Mouse (Mus musculus) intestine, embryonic 14.5 days (tissue): ENCODE data around the gene Pigv. TPM values are rescaled to one million over a fixed set of nuclear protein-coding genes. Genes with fewer than 3 reads are reported as not detected.
"Not testable (repeated sequence)": the region's sequence is repeated elsewhere in the genome, so short reads cannot be mapped to it uniquely, and the experiment has no call there.

Source experiments
- ATAC-seq: fragments of 200-750 bp; cut with Nextera tagmentation; replicated peaks from 2 replicates; pipeline ENCODE4 v1.8.0; 2017; ENCODE audit warnings: low read depth, moderate number of reproducible peaks, moderate TSS enrichment, moderate library complexity; ENCODE audit not compliant: low FRiP score, low TSS enrichment
- DNase-seq: peaks from one replicate; pipeline ENCODE4 v3.0.0-alpha.2; 2018; ENCODE audit warnings: low spot score
- H3K27ac ChIP-seq: fragments of 300-500 bp; sonication (generic); 2 replicates; pipeline ENCODE4 v1.5.1; 2014; ENCODE audit warnings: low read depth, mild to moderate bottlenecking, control low read depth
- H3K27me3 ChIP-seq: fragments of 300-500 bp; sonication (generic); replicated peaks from 2 replicates; pipeline ENCODE4 v1.6.1; 2014; ENCODE audit warnings: low read length, control low read depth; ENCODE audit not compliant: control insufficient read depth, insufficient read depth
- H3K36me3 ChIP-seq: fragments of 300-500 bp; sonication (generic); 2 replicates; pipeline ENCODE4 v1.6.1; 2014; ENCODE audit warnings: low read length, control low read depth; ENCODE audit not compliant: control insufficient read depth, insufficient read depth
- H3K4me1 ChIP-seq: fragments of 300-500 bp; sonication (generic); replicated peaks from 2 replicates; pipeline ENCODE4 v1.6.1; 2014; ENCODE audit warnings: low read length, control low read depth, mixed read lengths; ENCODE audit not compliant: control insufficient read depth, insufficient read depth
- H3K4me2 ChIP-seq: fragments of 300-500 bp; sonication (generic); 2 replicates; pipeline ENCODE4 v1.6.1; 2014; ENCODE audit warnings: low read length
- H3K4me3 ChIP-seq: fragments of 300-500 bp; sonication (generic); 2 replicates; pipeline ENCODE4 v1.5.1; 2014; ENCODE audit warnings: low read depth, low read length, control low read depth, mixed read lengths
- H3K9ac ChIP-seq: fragments of 300-500 bp; sonication (generic); 2 replicates; pipeline ENCODE4 v1.6.1; 2014; ENCODE audit warnings: mild to moderate bottlenecking, low read length
- H3K9me3 ChIP-seq: fragments of 300-500 bp; sonication (generic); 2 replicates; pipeline ENCODE4 v1.6.1; 2016; ENCODE audit warnings: low read length, control low read depth; ENCODE audit not compliant: control insufficient read depth
- WGBS: fragments of 180-500 bp; shearing (Covaris S2); extraction: QIAGEN DNeasy Blood & Tissue Kit; methylation state at CpG from one replicate; pipeline ENCODE4 v1.1.7; 2014; 5-methylcytosine and 5-hydroxymethylcytosine counted together
- polyA plus RNA-seq: library from polyadenylated mRNA; unstranded; fragments of >200 nt; fragmentation: Nextera tagmentation; extraction: Ambion mirVana; gene quantifications from 2 replicates; pipeline ENCODE4 v1.2.1, GENCODE M21; 2014

Pigv gene
- polyA plus RNA-seq, 1 experiment from 2014 or later, result 14.4 TPM

- H3K4me1 ChIP-seq, result peaks cover 37% of the 10 kb centered on the region
- DNase-seq (no peak), ATAC-seq (no peak)
- H3K9ac ChIP-seq, result no peak overlapping the region
- no peak overlapping the region for H3K27ac ChIP-seq
- WGBS, result 19% methylated on average over 4 of the region's 4 CpGs
- no peaks in the 10 kb centered on the region for H3K9me3 ChIP-seq
- H3K27me3 ChIP-seq, result no peaks in the 10 kb centered on the region
- no peak overlapping the region for H3K4me2 ChIP-seq
- no peak overlapping the region for H3K4me3 ChIP-seq
- H3K36me3 ChIP-seq, result peaks cover 5% of the 10 kb centered on the region; the same call in 1 of the 2 replicates
Observed at GRCm38 (mm10) chr4:133656997-133657396, 15.4 kb downstream of the Pigv start.

- Histone ChIP-seq H3K27ac (no peak overlapping the region), H3K4me1 (peaks cover 35% of the 10 kb centered on the region), H3K9ac (no peak overlapping the region), H3K9me3 (no peaks in the 10 kb centered on the region), H3K4me3 (no peak overlapping the region), H3K36me3 (no peaks in the 10 kb centered on the region), H3K27me3 (no peaks in the 10 kb centered on the region), H3K4me2 (no peak overlapping the region)
- ATAC-seq (no peak), DNase-seq (no peak)
- WGBS, result 51% methylated on average over 4 of the region's 4 CpGs
Observed at GRCm38 (mm10) chr4:133656294-133656693, 16.2 kb downstream of the Pigv start.

DNA sequence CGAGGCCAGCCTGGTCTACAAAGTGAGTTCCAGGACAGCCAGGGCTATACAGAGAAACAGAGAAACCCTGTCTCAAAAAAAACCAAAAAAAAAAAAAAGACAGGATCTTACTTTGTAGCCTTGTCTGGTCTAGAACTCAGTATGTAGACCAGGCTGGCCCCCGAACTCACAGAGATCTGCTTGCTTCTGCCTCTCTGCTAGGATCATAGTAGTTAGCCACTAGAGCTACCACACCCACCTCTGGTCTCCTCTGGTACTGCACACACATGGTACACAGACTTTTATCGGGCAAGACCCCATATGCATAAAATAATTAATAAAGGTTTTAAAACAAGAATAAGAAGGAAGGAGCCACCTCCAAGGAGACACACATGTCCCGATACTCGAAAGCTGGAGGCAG is 18.4 kb downstream of the Pigv start:
- H3K36me3 ChIP-seq, ATAC-seq, H3K9ac ChIP-seq, H3K9me3 ChIP-seq, H3K27me3 ChIP-seq, H3K4me2 ChIP-seq, H3K4me3 ChIP-seq, DNase-seq, H3K27ac ChIP-seq: not testable (repeated sequence)
- WGBS, result 98% methylated on average over 5 of the region's 5 CpGs
- H3K4me1 ChIP-seq, result peaks cover 14% of the 10 kb centered on the region

DNA sequence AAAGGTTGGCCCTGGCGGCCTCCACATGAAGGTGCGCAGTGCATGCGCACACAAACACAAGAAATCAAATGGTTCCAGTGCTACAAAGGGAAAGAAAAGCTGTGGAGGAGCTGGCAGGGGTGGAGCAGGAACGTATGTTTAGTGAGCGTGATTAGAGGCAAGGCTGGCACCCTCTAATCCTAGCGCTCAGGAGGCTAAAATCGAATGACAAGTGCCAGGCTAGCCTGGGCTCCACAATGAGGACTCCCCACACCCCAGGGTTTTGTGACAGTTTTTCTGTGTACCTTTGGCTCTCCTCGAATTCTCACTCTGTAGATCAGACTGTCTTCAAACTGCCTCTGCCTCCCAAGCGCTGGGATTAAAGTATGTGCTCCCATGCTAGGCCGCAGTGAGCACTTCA is 19.7 kb downstream of the Pigv start:
- no peak for ATAC-seq
- WGBS, result 82% methylated on average over 10 of the region's 10 CpGs
- Histone ChIP-seq H3K4me1 (peaks cover 3% of the 10 kb centered on the region; the same call in 1 of the 2 replicates), H3K4me2 (no peak overlapping the region), H3K27ac (no peak overlapping the region), H3K4me3 (no peak overlapping the region), H3K36me3 (no peaks in the 10 kb centered on the region), H3K9ac (no peak overlapping the region), H3K9me3 (no peaks in the 10 kb centered on the region), H3K27me3 (no peaks in the 10 kb centered on the region)
- DNase-seq, result no peak

DNA sequence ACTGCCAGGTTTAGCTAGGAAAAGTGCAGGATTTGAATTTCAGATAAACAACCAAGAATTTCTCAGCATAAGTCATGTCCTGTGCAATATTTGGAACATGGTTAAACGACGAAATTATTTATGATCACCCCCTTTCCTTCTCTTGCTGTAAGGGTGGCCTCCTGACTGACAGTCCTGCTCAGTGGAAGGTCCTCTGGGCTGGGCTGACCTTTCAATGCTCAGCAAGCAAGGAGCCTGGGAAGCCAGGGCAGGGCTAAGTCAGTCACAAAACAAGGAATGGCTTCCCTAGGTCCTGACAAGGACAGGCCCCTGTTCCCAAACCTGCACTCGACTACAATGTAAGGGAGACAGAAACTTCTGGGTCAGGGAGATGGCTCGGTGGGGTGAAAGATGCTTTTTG is 20.5 kb downstream of the Pigv start:
- Histone ChIP-seq H3K4me3 (no peak overlapping the region), H3K27me3 (no peaks in the 10 kb centered on the region), H3K4me1 (peaks cover under 1% of the 10 kb centered on the region; the same call in 1 of the 2 replicates), H3K36me3 (no peaks in the 10 kb centered on the region), H3K27ac (no peak overlapping the region), H3K4me2 (no peak overlapping the region), H3K9ac (no peak overlapping the region), H3K9me3 (no peaks in the 10 kb centered on the region)
- 47% methylated on average over 4 of the region's 4 CpGs for WGBS
- ATAC-seq (no peak), DNase-seq (no peak)

GRCm38 (mm10) chr4:133651445-133651844 is 21.0 kb downstream of the Pigv start:
- WGBS, result 55% methylated on average over 10 of the region's 10 CpGs
- H3K27me3 ChIP-seq, result no peaks in the 10 kb centered on the region
- no peak overlapping the region for H3K27ac ChIP-seq
- no peak overlapping the region for H3K9ac ChIP-seq
- H3K4me1 ChIP-seq, result no peaks in the 10 kb centered on the region
- no peaks in the 10 kb centered on the region for H3K9me3 ChIP-seq
- H3K36me3 ChIP-seq, result no peaks in the 10 kb centered on the region
- no peak overlapping the region for H3K4me2 ChIP-seq
- H3K4me3 ChIP-seq, result no peak overlapping the region
- ATAC-seq (no peak), DNase-seq (no peak)

DNA sequence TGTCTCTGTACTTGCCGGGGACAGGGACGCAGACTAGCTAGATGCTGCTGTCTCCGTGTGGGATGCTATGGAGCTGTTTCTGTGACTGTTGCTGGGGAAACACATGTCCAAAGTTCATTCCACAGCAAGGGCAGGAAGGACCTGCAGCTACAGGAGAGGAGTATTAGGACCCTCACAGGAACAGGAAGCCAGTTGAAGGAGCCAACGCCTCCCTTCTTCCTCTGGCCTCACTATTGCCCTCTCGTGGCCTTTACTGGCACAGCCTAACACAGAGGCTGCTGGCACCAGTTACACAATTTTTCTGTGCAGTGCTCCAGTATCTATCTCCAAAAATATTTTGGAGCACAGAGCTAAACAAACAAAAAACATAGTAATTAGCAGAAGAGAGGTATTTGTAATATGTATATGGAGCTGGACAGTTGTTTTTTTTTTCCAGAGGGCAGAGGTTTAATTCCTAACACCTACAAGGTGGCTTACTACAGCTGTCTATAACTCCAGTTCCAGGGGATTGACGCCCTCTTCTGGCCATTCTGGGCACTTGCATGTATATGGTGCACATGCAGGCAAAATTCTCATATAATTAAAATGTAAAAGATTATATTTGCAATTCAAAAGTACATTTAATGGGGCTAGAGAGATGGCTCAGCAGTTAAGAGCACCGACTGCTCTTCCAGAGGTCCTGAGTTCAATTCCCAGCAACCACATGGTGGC is 22.3 kb downstream of the Pigv start, which contains the start of gene Zdhhc18:
Gene Zdhhc18, minus strand, starts transcription at position 166 of the 711 bp plus-strand sequence.
- Histone ChIP-seq H3K36me3 (no peaks in the 10 kb centered on the region), H3K4me1 (no peaks in the 10 kb centered on the region), H3K4me3 (peak within 1 kb of the TSS; percentile 18; the same call in 1 of the 2 replicates), H3K27me3 (no peaks in the 10 kb centered on the region), H3K9me3 (0 out of 2 replicates have a peak, but pooled peaks cover 2% of the 10 kb centered on the region), H3K9ac (peak within 1 kb of the TSS; percentile 25; the same call in 1 of the 2 replicates), H3K4me2 (peak within 1 kb of the TSS; percentile 29), H3K27ac (no peak within 1 kb of the TSS)
- WGBS, result 47% methylated on average over 7 of the region's 7 CpGs
- ATAC-seq (no peak), DNase-seq (peak; percentile 84)

DNA sequence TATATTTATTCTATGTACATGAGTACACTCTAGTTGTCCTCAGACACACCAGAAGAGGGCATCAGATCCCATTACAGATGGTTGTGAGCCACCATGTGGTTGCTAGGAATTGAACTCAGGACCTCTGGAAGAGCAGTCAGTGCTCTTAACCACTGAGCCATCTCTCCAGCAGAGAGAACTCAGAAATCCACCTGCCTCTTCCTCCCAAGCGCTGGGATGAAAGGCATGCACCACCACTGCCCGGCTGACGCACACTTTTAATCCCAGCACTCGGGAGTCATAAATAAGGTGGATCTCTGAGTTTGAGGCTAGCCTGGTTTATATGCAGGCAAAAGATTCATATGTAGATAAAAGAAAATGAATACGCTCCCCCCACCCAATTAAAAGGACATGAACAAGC is 23.0 kb downstream of the Pigv start:
- Histone ChIP-seq H3K4me3 (peak overlapping the region; percentile 18; the same call in 1 of the 2 replicates), H3K4me2 (peak overlapping the region; percentile 29; the same call in 1 of the 2 replicates)
- not testable (repeated sequence) for H3K27ac ChIP-seq, H3K9ac ChIP-seq, H3K27me3 ChIP-seq, H3K4me1 ChIP-seq, H3K9me3 ChIP-seq, ATAC-seq, H3K36me3 ChIP-seq, DNase-seq
- WGBS, result 73% methylated on average over 5 of the region's 5 CpGs

DNA sequence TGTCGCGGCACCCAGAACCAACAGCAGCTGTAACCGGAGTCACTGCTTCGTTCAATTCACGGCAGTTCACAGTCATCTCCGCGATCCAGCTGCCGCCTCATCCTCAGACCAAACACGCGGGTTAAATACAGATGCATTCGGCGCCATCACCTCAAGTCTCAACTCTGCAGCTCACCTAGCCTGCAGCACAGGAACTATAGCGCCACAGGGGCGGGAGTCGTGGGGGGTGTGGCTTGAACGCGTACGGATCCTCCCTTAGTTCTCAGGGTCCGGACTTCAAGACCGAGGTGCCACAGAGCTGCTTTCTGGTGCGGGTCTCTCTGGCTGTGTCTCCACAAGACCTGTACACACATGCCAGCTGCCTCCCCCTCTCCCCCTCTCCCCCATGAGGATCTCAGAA is 26.8 kb downstream of the Pigv start:
- Histone ChIP-seq H3K27me3 (no peaks in the 10 kb centered on the region), H3K9me3 (peaks cover 11% of the 10 kb centered on the region; the same call in 1 of the 2 replicates), H3K27ac (no peak overlapping the region), H3K4me1 (no peaks in the 10 kb centered on the region), H3K9ac (no peak overlapping the region), H3K4me2 (no peak overlapping the region; the same call in 1 of the 2 replicates), H3K4me3 (no peak overlapping the region), H3K36me3 (no peaks in the 10 kb centered on the region)
- no peak for ATAC-seq
- 39% methylated on average over 21 of the region's 21 CpGs for WGBS
- no peak for DNase-seq
